Mouse (Mus musculus) retina, postnatal 7 days (tissue): ENCODE measurements around the gene Gm11146.

Source experiments
- DNase-seq: peaks from one replicate; pipeline ENCODE4 v3.0.0-alpha.2; 2012; ENCODE audit warnings: low read depth, low spot score

Gene Gm11146

DNA sequence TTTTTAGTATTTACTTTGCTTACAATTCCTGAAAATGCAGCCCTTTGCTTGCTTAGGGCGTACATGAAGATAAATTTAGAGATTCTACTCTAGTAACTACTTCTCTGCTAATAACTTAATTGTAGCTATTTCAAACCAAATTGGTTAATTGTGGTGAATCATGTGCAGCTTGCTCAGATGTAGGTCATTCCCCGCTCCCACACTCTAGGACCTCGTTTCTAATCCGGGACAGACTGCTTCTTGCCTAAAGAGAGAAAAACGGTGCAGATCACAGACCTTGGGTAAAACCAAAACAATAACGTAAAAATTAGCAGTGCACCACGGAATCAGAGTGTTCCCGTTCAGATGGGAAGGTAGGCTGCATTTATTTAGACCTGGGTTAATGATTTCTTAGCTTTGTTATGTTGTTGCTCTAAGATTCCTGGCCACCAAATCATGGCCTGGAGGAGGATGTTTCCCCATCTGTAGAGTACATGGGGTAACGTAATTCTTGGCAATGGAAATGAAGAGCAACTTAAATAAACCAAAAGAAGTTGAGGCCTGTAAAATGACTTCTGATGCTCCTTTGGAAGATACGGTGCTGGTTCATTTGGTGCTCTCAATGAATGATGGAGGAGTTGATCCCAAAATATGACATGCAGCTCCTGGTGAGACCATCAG, 45.3 kb downstream of the Gm11146 start:
- DNase-seq: no peak

GRCm38 (mm10) chr16:77551051-77551450, 50.8 kb downstream of the Gm11146 start:
- DNase-seq: no peak
